Mouse (Mus musculus) myocyte (in vitro differentiated cells): ENCODE measurements at regions not wholly inside any gene's neighbourhood (a gene's known extent, or its start where the extent isn't known, plus 50 kb on each side); places are given as distances from the start of the nearest gene placed in this dataset.

ENCODE experiments used
- POLR2AphosphoS2 ChIP-seq: IDR thresholded peaks from one replicate; pipeline ENCODE4 v1.6.1; 2011; ENCODE audit warnings: low read depth, control low read depth; ENCODE audit not compliant: insufficient read length
- TCF3 ChIP-seq: IDR thresholded peaks from one replicate; pipeline ENCODE4 v1.6.1; 2011; ENCODE audit warnings: low read depth, control low read depth; ENCODE audit not compliant: insufficient read length

GRCm38 (mm10) chr7:36519027-36519426 is 178.9 kb upstream of the Tshz3 start:
- TF ChIP-seq POLR2AphosphoS2 (no peak), TCF3 (no peak)
